Mouse (Mus musculus) Muller cell, postnatal 12 days (primary cell): ENCODE measurements at regions not wholly inside any gene's neighbourhood (a gene's known extent, or its start where the extent isn't known, plus 50 kb on each side); places are given as distances from the start of the nearest gene placed in this dataset.
A peak's percentile ranks its signal among the peaks of the same experiment; 100 is the strongest.

Experiments used
- DNase-seq: peaks from one replicate; pipeline ENCODE4 v3.0.0-alpha.2; 2015; ENCODE audit errors: inconsistent ontology term

GRCm38 (mm10) chr4:12452086-12452485 lies 280.3 kb upstream of the Fam92a start:
- DNase-seq = no peak

DNA sequence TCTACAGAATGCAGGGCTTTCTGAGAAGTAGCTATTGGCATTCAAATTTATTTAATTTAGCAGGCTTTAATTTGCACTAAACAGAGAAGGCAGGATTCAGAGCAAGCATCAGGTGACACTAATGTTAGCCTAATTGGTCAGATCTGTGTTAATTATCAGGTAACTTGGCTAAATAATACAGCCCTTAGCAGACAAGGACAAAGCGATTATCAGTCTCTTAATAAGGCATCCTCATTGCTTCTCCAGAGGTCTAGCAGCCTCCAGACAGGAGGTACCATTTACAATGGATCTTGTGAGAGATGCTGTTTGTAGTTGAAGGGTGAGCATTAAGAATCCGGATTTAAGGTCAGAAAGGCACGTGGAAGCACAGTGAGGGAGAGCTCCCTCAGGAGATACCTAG lies 253.7 kb upstream of the Fam92a start:
- no peak for DNase-seq

DNA sequence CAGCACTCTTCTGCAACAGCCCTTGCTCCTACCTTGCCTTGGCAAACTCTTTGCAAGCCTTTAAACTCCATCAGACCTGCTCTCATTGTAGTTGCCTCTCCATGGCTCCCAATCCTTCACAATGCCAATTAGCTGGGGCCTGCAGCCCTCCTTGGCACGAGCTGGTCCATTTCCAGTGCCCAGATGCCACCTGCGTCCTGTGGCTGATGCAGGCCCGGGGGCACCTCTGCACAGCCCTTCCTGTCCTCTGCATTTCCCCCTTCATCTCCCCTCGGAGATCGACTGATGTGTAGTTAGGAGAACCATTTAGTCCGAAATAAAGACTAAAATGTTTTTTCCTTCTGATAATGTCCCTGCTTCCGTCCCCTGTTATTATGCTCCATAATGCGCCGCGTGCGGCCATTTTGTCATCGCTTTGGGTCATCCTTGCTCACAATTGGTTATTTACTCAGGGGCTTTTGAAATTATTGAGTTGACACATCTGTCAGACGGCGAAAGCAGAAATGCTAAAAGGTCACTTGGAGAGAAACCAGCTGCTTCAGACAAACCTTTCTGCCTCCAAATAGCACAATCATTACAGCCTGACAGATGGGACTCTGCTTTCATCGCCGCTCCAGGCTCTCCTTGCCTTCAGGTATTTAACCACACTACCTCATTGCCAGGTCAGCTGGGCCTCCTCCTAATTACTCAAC lies 250.0 kb upstream of the Fam92a start:
- no peak for DNase-seq

DNA sequence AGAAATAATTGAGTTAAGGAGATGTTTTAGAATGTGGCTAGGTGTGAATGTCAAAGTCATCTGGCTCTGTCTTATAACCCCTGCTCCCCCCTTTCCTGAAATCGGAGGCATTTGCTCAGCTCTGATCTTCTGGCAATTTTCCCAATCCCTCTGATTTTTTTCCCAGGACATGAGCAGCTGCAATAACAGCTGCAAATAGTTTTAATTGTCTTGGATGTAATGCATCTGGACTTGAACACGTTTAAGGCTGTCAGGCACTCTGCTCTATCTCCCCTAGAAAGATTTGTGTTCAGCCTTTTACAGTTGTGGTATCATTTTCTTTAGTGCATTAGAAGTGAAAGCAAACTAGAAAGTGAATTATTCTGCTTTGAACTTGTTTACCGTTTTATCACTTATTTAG lies 246.3 kb upstream of the Fam92a start:
- no peak for DNase-seq

GRCm38 (mm10) chr4:12395344-12395743 lies 223.5 kb upstream of the Fam92a start:
- DNase-seq = no peak

DNA sequence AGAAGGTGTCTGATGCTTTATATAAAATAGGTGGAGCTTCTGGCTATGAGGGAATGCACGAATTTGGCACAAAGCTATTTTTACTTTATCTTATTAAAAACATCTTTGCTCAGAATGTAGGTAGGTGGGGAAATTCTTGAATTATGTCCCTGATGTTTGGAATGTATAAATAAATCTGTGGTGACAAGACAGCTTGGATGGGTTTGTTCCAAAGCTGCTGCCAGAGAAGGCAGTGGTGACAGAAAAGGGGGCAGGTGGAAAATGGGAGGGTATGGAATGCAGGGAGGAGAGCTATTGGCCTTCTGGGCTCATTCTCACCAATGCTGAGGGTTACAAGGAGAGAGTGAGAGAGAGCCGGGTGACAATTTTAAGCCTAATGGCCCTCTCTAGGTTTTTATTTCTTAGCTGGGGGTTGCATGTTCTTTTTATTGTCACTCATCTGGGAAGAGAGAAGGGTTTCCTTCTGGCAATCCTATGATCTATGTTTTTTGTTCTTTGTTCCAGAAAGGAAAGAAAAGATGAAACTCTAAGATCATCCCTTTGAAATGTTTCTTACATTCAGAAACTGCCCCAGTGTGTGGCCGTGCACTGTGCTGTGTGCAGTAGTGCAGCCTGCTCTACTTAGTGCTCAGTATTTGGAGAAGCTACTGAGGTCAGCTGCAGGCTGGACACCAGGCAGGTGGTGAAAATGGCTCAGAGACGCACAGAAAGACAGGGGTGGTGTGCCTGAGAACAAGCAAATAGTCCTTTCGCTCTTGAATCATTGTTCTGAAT lies 205.2 kb upstream of the Fam92a start:
- DNase-seq = no peak

- DNase-seq = no peak
Measured at GRCm38 (mm10) chr4:12369551-12369950, 197.7 kb upstream of the Fam92a start.

- DNase-seq = no peak
Measured at GRCm38 (mm10) chr4:12356992-12357634, 185.3 kb upstream of the Fam92a start.

DNA sequence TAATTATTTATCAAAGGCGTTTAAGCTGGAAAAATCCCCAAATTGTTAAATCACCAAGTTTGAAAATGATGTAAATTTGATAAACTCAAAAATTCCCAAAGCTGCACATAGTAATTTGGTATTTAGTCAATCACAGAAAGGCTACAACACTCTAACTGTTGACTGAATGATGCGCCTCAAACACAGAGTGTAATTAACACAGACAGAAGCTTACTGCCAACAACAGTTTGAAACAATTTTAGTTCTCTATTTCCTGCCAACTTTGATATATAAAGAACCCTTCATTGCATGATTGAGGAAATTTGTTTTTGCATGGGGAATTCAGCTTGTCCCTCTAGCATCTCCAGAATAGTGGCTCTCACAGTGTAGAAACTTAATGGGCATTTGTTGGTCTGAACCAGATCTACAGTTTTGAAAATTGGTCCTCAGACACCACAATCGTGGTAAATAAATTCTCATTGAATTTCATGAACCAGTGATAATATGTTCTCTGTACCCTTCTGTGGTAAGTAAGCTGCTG lies 181.6 kb upstream of the Fam92a start:
- DNase-seq = no peak

- DNase-seq = no peak
Measured at GRCm38 (mm10) chr4:12339236-12339635, 167.4 kb upstream of the Fam92a start.

- DNase-seq = no peak
Measured at GRCm38 (mm10) chr4:12334832-12335587, 163.2 kb upstream of the Fam92a start.

DNA sequence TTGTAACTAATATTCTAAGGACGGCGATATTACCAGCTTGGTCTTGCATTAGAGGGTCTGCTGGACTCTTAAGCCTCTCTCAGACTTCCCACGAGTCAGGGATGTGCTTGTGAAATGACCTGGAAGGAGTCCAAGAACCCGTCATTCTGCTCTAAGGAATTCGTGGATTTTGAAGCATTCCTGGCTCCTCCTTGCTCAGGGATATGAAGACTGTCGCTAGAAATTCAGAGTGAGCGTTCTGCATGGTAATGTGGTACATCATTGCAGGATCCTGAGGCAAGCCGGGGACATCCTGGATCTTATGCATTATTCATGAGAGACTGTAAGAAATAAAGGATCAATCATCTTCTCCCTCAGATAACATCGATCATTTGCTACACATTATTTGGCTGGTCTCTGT lies 162.6 kb upstream of the Fam92a start:
- DNase-seq = peak; percentile 73

- no peak for DNase-seq
Measured at GRCm38 (mm10) chr4:12316024-12316423, 144.2 kb upstream of the Fam92a start.

GRCm38 (mm10) chr4:12308332-12308731 lies 136.5 kb upstream of the Fam92a start:
- no peak for DNase-seq

GRCm38 (mm10) chr4:12306618-12307565 lies 135.1 kb upstream of the Fam92a start:
- DNase-seq = no peak

GRCm38 (mm10) chr4:12287079-12287686 lies 115.4 kb upstream of the Fam92a start:
- DNase-seq = no peak

DNA sequence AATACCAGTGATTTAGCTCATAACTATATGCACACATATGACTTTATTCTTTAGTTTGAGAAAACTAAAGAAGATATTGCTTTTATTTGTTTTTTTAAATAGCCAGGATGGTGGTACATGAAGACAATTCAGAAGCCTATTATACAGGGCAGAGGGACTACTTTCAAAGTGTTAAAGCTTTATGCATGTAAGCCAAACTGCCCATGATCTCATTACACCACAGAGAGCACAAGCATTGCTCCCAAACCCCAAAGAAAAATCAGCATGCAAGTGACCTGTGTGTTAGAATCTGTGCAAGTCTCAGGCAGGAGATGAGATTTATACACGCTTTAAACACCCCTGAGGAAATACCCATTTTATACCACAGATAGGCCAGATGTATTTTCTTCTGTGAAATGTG lies 114.6 kb upstream of the Fam92a start:
- DNase-seq = no peak

DNA sequence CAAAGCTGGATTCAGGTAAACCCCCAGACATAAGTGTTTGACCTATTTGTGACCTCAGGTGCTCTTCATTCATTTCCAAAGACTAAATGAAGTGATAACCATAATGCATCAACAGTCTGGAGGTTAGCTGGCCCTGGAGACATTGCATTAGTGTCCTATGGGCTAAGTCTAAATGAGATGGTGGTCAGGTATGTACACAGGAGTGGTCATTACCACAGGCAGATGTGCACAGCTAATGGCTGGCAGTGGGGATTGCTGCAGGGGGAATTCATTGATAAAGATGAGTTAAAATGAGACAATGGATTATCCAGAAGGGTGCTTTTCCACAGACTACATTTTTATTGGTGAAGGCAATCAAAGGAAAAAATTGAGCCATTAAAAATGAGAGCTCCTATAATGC lies 114.2 kb upstream of the Fam92a start:
- no peak for DNase-seq

DNA sequence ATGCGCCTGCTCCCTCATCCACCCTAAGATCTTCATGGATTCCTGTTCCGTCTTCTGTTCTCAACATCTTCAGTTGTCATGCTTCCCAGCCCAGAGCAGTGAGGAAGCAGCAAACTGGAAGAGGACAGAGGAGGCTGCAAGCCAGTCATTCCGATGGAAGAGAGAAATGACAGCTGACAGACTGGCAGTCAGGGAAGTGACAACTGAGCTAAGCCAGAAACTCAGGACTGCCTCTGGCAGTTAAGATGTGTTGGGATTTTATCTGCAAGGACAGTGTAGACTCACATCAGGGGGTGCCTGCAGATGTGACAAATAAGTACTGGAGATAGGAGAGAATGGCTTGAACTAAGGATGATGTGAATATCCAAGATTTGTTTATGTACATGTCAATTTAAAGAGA lies 106.1 kb upstream of the Fam92a start:
- no peak for DNase-seq

GRCm38 (mm10) chr4:12273369-12273768 lies 101.6 kb upstream of the Fam92a start:
- peak; percentile 44 for DNase-seq
